Mouse (Mus musculus) CH12.LX (cell line): Measurements from ENCODE around the gene Gp5. TPM values are rescaled to one million over a fixed set of nuclear protein-coding genes. Genes with fewer than 3 reads are reported as not detected.

Experiments used
- DNase-seq: peaks from one replicate; pipeline ENCODE4 v3.0.0-alpha.2; 2013; ENCODE audit errors: extremely low read depth
- H3K27ac ChIP-seq: 2 replicates; pipeline ENCODE4 v1.5.1; 2012; ENCODE audit warnings: low read depth, mild to moderate bottlenecking, control low read depth, moderate library complexity; ENCODE audit not compliant: insufficient read depth
- H3K27me3 ChIP-seq: replicated peaks from 2 replicates; pipeline ENCODE3; 2012; ENCODE audit warnings: inconsistent platforms
- H3K36me3 ChIP-seq, 2 experiments: replicated peaks in 1 of 2; 2 replicates each; pipeline versions ENCODE3 to v1.6.1; 2012; ENCODE audit warnings: inconsistent platforms in 1 of 2, low read length in 1 of 2, mild to moderate bottlenecking in 1 of 2, mixed read lengths in 1 of 2, moderate library complexity in 1 of 2; ENCODE audit not compliant: control insufficient read depth in 1 of 2, insufficient read depth in 1 of 2
- H3K4me1 ChIP-seq, 2 experiments: 2 replicates each; pipeline ENCODE4 v1.6.1; 2012; ENCODE audit warnings: inconsistent platforms in 1 of 2, moderate library complexity in 1 of 2; ENCODE audit not compliant: insufficient read depth in 2 of 2, control insufficient read depth in 1 of 2
- H3K4me2 ChIP-seq: 2 replicates; pipeline ENCODE4 v1.6.1; 2012; ENCODE audit warnings: low read depth, mild to moderate bottlenecking, control low read depth; ENCODE audit not compliant: poor library complexity, insufficient read depth, severe bottlenecking
- H3K4me3 ChIP-seq, 3 experiments: fragments of 150-350 bp in 1 of 3; sonication (generic) in 1 of 3; replicated peaks in 1 of 3; 2 replicates each; pipeline versions ENCODE3 to v1.5.1; 2011 to 2012; ENCODE audit warnings: low read depth in 2 of 3, low read length in 2 of 3, mild to moderate bottlenecking in 2 of 3, moderate library complexity in 2 of 3, control low read depth in 1 of 3, improper control_type of control experiment in 1 of 3, inconsistent platforms in 1 of 3, mixed read lengths in 1 of 3; ENCODE audit not compliant: poor library complexity in 1 of 3
- H3K79me2 ChIP-seq: replicated peaks from 2 replicates; pipeline ENCODE4 v1.6.1; 2012; ENCODE audit warnings: mild to moderate bottlenecking, moderate library complexity; ENCODE audit not compliant: control insufficient read depth, poor library complexity, insufficient read depth, severe bottlenecking; ENCODE audit errors: extremely low read depth
- H3K9ac ChIP-seq: 2 replicates; pipeline ENCODE4 v1.6.1; 2012; ENCODE audit warnings: low read depth, mild to moderate bottlenecking, control low read depth, moderate library complexity; ENCODE audit not compliant: insufficient read depth
- H3K9me3 ChIP-seq: replicated peaks from 2 replicates; pipeline ENCODE3; 2012; ENCODE audit warnings: low read length, inconsistent platforms, mixed read lengths
- BHLHE40 ChIP-seq: IDR thresholded peaks from 2 replicates; pipeline ENCODE4 v1.6.1; 2011; ENCODE audit warnings: mild to moderate bottlenecking, low read depth, low read length, improper control_type of control experiment
- CHD1 ChIP-seq: IDR thresholded peaks from 2 replicates; pipeline ENCODE4 v1.6.1; 2012; ENCODE audit warnings: low read depth, low read length, improper control_type of control experiment, inconsistent platforms
- CHD2 ChIP-seq: IDR thresholded peaks from 2 replicates; pipeline ENCODE4 v1.6.1; 2011; ENCODE audit warnings: low read length, improper control_type of control experiment
- E2F4 ChIP-seq: IDR thresholded peaks from 2 replicates; pipeline ENCODE4 v1.6.1; 2011; ENCODE audit warnings: low read depth, low read length, improper control_type of control experiment; ENCODE audit not compliant: insufficient replicate concordance
- EP300 ChIP-seq: IDR thresholded peaks from 2 replicates; pipeline ENCODE4 v1.6.1; 2011; ENCODE audit warnings: low read length, improper control_type of control experiment
- ETS1 ChIP-seq: conservative IDR thresholded peaks from 2 replicates; pipeline ENCODE4 v1.6.1; 2012; ENCODE audit warnings: low read depth, mild to moderate bottlenecking, inconsistent platforms, low read length, improper control_type of control experiment, moderate library complexity
- HCFC1 ChIP-seq: IDR thresholded peaks from 2 replicates; pipeline ENCODE4 v1.6.1; 2012; ENCODE audit warnings: low read depth, mild to moderate bottlenecking, inconsistent platforms, low read length, improper control_type of control experiment
- IRF4 ChIP-seq: IDR thresholded peaks from 2 replicates; pipeline ENCODE4 v1.6.1; 2014; ENCODE audit warnings: low read depth, mild to moderate bottlenecking, inconsistent platforms, low read length, improper control_type of control experiment
- JUN ChIP-seq: IDR thresholded peaks from 2 replicates; pipeline ENCODE4 v1.6.1; 2011; ENCODE audit warnings: low read depth, mild to moderate bottlenecking, low read length, improper control_type of control experiment, moderate library complexity; ENCODE audit not compliant: insufficient read depth
- JUND ChIP-seq: conservative IDR thresholded peaks from 2 replicates; pipeline ENCODE4 v1.6.1; 2011; ENCODE audit warnings: low read depth, low read length, improper control_type of control experiment
- KAT2A ChIP-seq: IDR thresholded peaks from 2 replicates; pipeline ENCODE4 v1.6.1; 2012; ENCODE audit warnings: low read length, improper control_type of control experiment, inconsistent platforms; ENCODE audit not compliant: insufficient replicate concordance
- MAX ChIP-seq: IDR thresholded peaks from 2 replicates; pipeline ENCODE4 v1.6.1; 2011; ENCODE audit warnings: low read length, improper control_type of control experiment
- MAZ ChIP-seq: IDR thresholded peaks from 2 replicates; pipeline ENCODE4 v1.6.1; 2012; ENCODE audit warnings: low read depth, mild to moderate bottlenecking, inconsistent platforms, low read length, improper control_type of control experiment, moderate library complexity
- MEF2A ChIP-seq: IDR thresholded peaks from 2 replicates; pipeline ENCODE4 v1.6.1; 2014; ENCODE audit warnings: low read depth, mild to moderate bottlenecking, inconsistent platforms, low read length, improper control_type of control experiment, borderline replicate concordance
- MXI1 ChIP-seq: IDR thresholded peaks from 2 replicates; pipeline ENCODE4 v1.6.1; 2011; ENCODE audit warnings: mild to moderate bottlenecking, low read depth, low read length, improper control_type of control experiment
- NELFE ChIP-seq: IDR thresholded peaks from 2 replicates; pipeline ENCODE4 v1.6.1; 2011; ENCODE audit warnings: low read depth, low read length, improper control_type of control experiment
- NRF1 ChIP-seq: IDR thresholded peaks from 2 replicates; pipeline ENCODE4 v1.6.1; 2014; ENCODE audit warnings: low read depth, mild to moderate bottlenecking, inconsistent platforms, low read length, improper control_type of control experiment, moderate library complexity
- POLR2A ChIP-seq: IDR thresholded peaks from 2 replicates; pipeline ENCODE4 v1.6.1; 2011; ENCODE audit warnings: low read depth, mild to moderate bottlenecking, improper control_type of control experiment, low read length
- RAD21 ChIP-seq: IDR thresholded peaks from 2 replicates; pipeline ENCODE4 v1.6.1; 2011; ENCODE audit warnings: low read depth, mild to moderate bottlenecking, low read length, improper control_type of control experiment, moderate library complexity
- SIN3A ChIP-seq: IDR thresholded peaks from 2 replicates; pipeline ENCODE4 v1.6.1; 2012; ENCODE audit warnings: low read length, improper control_type of control experiment, inconsistent platforms
- SMC3 ChIP-seq: IDR thresholded peaks from 2 replicates; pipeline ENCODE4 v1.6.1; 2011; ENCODE audit warnings: low read depth, low read length, improper control_type of control experiment
- TCF12 ChIP-seq: IDR thresholded peaks from 2 replicates; pipeline ENCODE4 v1.6.1; 2014; ENCODE audit warnings: low read depth, mild to moderate bottlenecking, inconsistent platforms, low read length, improper control_type of control experiment
- USF1 ChIP-seq: IDR thresholded peaks from 2 replicates; pipeline ENCODE4 v1.6.1; 2014; ENCODE audit warnings: low read depth, mild to moderate bottlenecking, inconsistent platforms, low read length, improper control_type of control experiment
- USF2 ChIP-seq: conservative IDR thresholded peaks from 2 replicates; pipeline ENCODE4 v1.6.1; 2011; ENCODE audit warnings: low read depth, low read length, improper control_type of control experiment
- dilution Hi-C: fragments of 300-500 bp; cut with MboI; formaldehyde crosslinking; loops from 2 replicates; pipeline ENCODE4 v1.14.3; 2020; ENCODE audit warnings: low sequenced_read_pairs; ENCODE audit not compliant: extremely low pct_unique_long_range_greater_than_20kb, extremely low pct_ligation_motif_present
- in situ Hi-C: fragments of 300-500 bp; cut with MboI; formaldehyde crosslinking; loops from 3 replicates; pipeline ENCODE4 v1.14.3; 2019; ENCODE audit warnings: low sequenced_read_pairs, low pct_ligation_motif_present, low pct_unique_long_range_greater_than_20kb, mixed read lengths
- polyA plus RNA-seq: library from polyadenylated mRNA; unstranded; fragments of >175 nt; gene quantifications from 2 replicates; pipeline ENCODE4 v1.2.1, GENCODE M21; 2012; ENCODE audit warnings: low read depth; ENCODE audit not compliant: insufficient read length
- total RNA-seq, 2 experiments: library from RNA; depleted of rRNA; stranded (reverse); fragments of 300-350 nt in 1 of 2; fragments of >200 nt in 1 of 2; gene quantifications; 2 replicates each; pipeline ENCODE4 v1.2.3; 2012 to 2014

Gp5 gene
- total and polyA plus RNA-seq, 3 experiments = 0.25 TPM; not detected in 2

DNA sequence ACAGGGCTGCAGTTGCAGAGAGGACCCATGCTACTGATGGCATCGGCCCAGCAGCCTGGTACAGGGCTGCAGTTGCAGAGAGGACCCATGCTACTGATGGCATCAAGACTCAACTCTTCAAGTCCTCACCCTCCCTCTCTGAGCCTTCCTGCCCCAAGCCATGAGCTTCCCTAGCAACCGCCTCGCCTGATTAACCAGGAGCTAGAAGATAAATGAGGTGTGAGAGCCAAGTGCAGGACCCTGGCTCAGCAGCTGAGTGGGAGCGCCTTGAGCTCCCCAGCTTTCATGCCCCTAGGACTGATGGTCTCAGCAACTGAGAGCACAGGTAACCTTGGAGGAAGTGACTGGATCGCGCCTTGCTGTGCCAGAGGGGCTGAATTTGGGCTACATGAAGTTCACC is 20.1 kb downstream of the Gp5 start:
- Histone ChIP-seq H3K79me2 (no peaks in the 10 kb centered on the region), H3K4me2 (no peak overlapping the region), H3K36me3 (no peaks in the 10 kb centered on the region), H3K27ac (no peak overlapping the region), H3K4me3 (no peak overlapping the region), H3K9me3 (no peaks in the 10 kb centered on the region), H3K9ac (no peak overlapping the region), H3K4me1 (no peaks in the 10 kb centered on the region), H3K27me3 (peaks cover 19% of the 10 kb centered on the region)
- no peak for DNase-seq
- dilution Hi-C loops = no loop called here
- in situ Hi-C loops = no loop called here
- TF ChIP-seq IRF4 (no peak), NRF1 (no peak), MXI1 (no peak), SIN3A (no peak), USF1 (no peak), BHLHE40 (no peak), CHD2 (no peak), JUN (no peak), HCFC1 (no peak), NELFE (no peak), E2F4 (no peak), MEF2A (no peak), SMC3 (no peak)

DNA sequence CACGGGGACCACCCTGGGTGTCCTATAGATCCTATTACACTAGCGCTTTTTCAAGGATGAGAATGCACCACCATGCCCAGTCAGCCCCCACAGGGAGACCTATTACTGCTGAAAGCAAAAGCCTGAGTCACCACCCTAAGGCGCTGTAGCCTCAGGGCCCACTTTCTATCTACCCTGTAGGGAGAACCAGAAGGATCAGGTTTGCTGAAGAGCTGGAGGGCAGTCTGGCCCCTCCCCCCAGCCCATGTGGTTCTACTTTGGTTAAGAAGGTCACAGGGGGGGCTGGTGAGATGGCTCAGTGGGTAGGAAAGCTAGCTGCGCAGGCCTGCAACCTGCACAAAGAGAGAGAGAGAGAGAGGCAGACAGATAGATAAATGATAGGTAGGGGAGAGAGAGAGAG is 24.9 kb downstream of the Gp5 start:
- H3K36me3 ChIP-seq = no peaks in the 10 kb centered on the region
- H3K27ac ChIP-seq = no peak overlapping the region
- H3K9me3 ChIP-seq = no peaks in the 10 kb centered on the region
- in situ Hi-C loops (no loop called here), dilution Hi-C loops (no loop called here)
- H3K79me2 ChIP-seq = no peaks in the 10 kb centered on the region
- TF ChIP-seq E2F4 = no peak
- TF ChIP-seq EP300 = no peak
- TF ChIP-seq IRF4 = no peak
- no peak for TF ChIP-seq BHLHE40
- no peak for TF ChIP-seq USF2
- TF ChIP-seq KAT2A = no peak
- TF ChIP-seq CHD1 = no peak
- TF ChIP-seq MEF2A = no peak
- no peak for TF ChIP-seq CHD2
- TF ChIP-seq ETS1 = no peak
- no peak for TF ChIP-seq RAD21
- no peak for TF ChIP-seq JUND
- no peak for TF ChIP-seq TCF12
- TF ChIP-seq MAZ = no peak
- TF ChIP-seq NELFE = no peak
- no peak for TF ChIP-seq MAX
- no peak for TF ChIP-seq POLR2A
- TF ChIP-seq, all 38 proteins: peak for 0
- peaks cover 24% of the 10 kb centered on the region for H3K27me3 ChIP-seq
- H3K4me2 ChIP-seq = no peak overlapping the region
- DNase-seq = no peak
- H3K4me3 ChIP-seq = no peak overlapping the region
- H3K9ac ChIP-seq = no peak overlapping the region
- peaks cover 0 to 16% of the 10 kb centered on the region in 2 experiments; a peak in 2 of 4 replicates for H3K4me1 ChIP-seq
